Mouse (Mus musculus) E14TG2a.4 (cell line): ENCODE measurements at regions not wholly inside any gene's neighbourhood (a gene's known extent, or its start where the extent isn't known, plus 50 kb on each side); places are given as distances from the start of the nearest gene placed in this dataset.

Experiments used
- H3K27me3 ChIP-seq: 2 replicates; pipeline ENCODE4 v1.6.1; 2014; ENCODE audit warnings: low read length, control low read depth; ENCODE audit not compliant: insufficient read depth
- H3K36me3 ChIP-seq: 2 replicates; pipeline ENCODE4 v1.6.1; 2014; ENCODE audit warnings: low read length, control low read depth; ENCODE audit not compliant: insufficient read depth
- H3K4me1 ChIP-seq: replicated peaks from 2 replicates; pipeline ENCODE4 v1.6.1; 2014; ENCODE audit warnings: low read depth, low read length, control low read depth
- H3K4me3 ChIP-seq: replicated peaks from 2 replicates; pipeline ENCODE4 v1.5.1; 2014; ENCODE audit warnings: mild to moderate bottlenecking, low read length
- H3K9me3 ChIP-seq: 2 replicates; pipeline ENCODE4 v1.6.1; 2014; ENCODE audit warnings: low read length, control low read depth
- CTCF ChIP-seq: conservative IDR thresholded peaks from 2 replicates; pipeline ENCODE4 v1.5.1; 2014; ENCODE audit warnings: low read length
- NANOG ChIP-seq: IDR thresholded peaks from 2 replicates; pipeline ENCODE4 v1.6.1; 2014; ENCODE audit warnings: borderline replicate concordance, low read length, mixed read lengths
- POU5F1 ChIP-seq: IDR thresholded peaks from 2 replicates; pipeline ENCODE4 v1.6.1; 2014; ENCODE audit warnings: low read length, borderline replicate concordance

DNA sequence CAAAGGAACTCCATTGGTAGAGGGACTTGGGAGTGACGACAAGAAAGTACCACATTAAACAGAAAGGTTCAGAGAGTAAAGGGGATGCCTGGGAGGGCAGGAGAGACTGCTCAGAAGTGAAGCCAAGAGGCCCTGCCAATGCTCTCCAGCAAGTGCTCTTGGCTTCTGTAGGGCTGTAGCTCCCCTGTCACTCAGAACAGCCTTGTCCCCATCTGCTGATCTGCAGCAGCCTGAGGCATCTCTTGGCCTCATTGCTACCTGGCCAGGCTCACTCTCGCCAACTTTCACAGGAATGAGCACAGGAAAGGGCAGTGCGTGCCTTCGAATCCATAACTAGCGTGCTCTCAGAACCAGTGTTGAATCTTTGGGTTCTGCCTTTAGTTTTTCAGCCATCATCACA is 205.2 kb upstream of the Gm10295 start:
- H3K4me1 ChIP-seq, result no peaks in the 10 kb centered on the region
- TF ChIP-seq POU5F1, result no peak
- no peak for TF ChIP-seq NANOG
- no peak for TF ChIP-seq CTCF
- no peak overlapping the region for H3K4me3 ChIP-seq
- no peaks in the 10 kb centered on the region for H3K36me3 ChIP-seq
- no peaks in the 10 kb centered on the region for H3K27me3 ChIP-seq
- no peaks in the 10 kb centered on the region for H3K9me3 ChIP-seq

DNA sequence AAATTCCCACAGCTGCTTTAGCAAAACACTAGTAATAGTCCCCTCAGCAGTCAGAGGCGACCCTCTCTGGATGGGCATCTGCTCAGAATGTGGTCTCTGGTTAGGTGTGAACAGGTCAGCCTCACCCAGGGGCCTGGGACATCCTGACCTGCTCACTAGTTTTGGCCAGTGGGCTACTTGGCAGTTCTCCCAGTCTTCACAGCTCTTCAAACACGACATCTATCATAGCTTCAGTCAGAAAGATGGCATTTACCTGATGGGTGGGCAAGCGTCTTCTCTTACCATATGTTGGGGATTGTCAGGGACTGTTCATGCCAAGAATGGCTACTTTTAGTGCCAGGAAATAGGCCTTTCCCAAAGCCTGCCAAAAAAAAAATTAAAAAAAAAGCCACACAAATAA is 204.2 kb upstream of the Gm10295 start:
- H3K9me3 ChIP-seq, result no peaks in the 10 kb centered on the region
- no peak for TF ChIP-seq CTCF
- TF ChIP-seq NANOG, result no peak
- no peak for TF ChIP-seq POU5F1
- no peaks in the 10 kb centered on the region for H3K36me3 ChIP-seq
- no peaks in the 10 kb centered on the region for H3K4me1 ChIP-seq
- H3K27me3 ChIP-seq, result no peaks in the 10 kb centered on the region
- no peak overlapping the region for H3K4me3 ChIP-seq

DNA sequence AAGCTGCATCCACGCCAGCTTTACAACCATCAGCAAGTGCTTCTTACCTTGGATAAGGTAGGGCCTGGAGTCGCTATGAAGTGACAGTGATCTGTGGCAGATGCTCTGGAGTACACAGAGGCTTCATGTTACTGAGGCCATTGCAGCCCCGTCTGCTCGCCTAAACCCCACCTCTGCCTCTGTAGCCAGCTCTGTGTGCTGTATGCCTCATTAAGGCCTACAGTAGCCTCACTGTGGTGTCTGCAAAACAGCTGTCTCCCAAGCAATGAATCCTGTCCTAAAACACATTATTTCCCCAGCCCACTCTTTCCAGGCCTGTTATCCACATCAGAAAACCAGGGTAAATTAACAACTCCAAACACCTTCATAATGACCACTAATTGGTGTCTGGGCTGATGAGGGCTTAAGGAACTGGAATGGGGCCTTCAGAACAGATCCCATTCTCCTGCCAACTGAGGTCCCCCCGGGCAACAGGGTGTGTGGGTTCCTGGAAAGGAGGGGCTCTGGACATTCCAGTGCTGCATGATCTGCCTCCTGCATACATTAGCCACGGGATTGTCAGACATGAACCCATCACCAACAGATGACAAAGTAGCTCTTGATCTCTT is 195.4 kb upstream of the Gm10295 start:
- Histone ChIP-seq H3K27me3 (no peaks in the 10 kb centered on the region), H3K9me3 (no peaks in the 10 kb centered on the region), H3K4me1 (no peaks in the 10 kb centered on the region), H3K36me3 (no peaks in the 10 kb centered on the region), H3K4me3 (no peak overlapping the region)
- TF ChIP-seq POU5F1 (no peak), CTCF (no peak), NANOG (no peak)

DNA sequence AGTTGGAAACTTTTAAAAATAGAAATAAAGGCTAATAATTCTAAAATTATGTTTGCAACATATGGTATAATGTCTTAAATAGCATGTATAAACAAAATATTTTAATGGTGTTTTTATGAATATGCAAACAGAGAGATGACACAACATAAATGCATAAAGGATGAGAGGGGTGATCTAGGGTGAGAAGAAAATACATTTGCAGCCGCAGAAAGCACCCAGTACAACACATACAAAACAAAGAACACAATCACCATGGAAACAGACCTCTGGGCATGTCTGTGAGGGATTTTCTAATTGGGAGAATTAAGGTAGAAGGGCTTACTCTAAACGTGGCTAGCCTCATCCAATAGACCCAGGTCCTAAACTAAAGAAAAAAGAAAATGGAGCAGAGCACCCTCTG is 190.2 kb upstream of the Gm10295 start:
- Histone ChIP-seq H3K36me3 (no peaks in the 10 kb centered on the region), H3K4me1 (no peaks in the 10 kb centered on the region), H3K9me3 (no peaks in the 10 kb centered on the region), H3K27me3 (no peaks in the 10 kb centered on the region), H3K4me3 (no peak overlapping the region)
- no peak for TF ChIP-seq POU5F1
- no peak for TF ChIP-seq CTCF
- TF ChIP-seq NANOG, result no peak

DNA sequence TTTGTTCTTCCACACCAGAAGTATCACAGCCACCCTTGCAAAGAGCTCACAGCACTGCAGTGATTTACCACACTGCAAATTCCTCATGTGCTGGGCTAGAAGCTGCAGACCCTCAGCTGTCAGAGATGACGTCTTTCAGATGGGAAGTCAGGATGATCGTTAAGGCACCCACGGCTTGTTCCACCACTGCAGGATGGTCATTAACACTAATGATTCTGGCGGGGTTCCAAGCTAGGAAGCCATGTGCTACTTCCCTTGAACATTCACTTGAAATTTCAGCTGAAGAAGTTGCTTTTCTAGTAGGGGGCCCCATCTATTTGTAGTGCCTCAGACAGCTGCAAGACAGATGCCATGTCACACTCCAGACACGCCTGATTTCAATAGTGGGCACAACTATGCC is 181.8 kb upstream of the Gm10295 start:
- no peaks in the 10 kb centered on the region for H3K4me1 ChIP-seq
- no peaks in the 10 kb centered on the region for H3K27me3 ChIP-seq
- no peaks in the 10 kb centered on the region for H3K36me3 ChIP-seq
- no peak overlapping the region for H3K4me3 ChIP-seq
- H3K9me3 ChIP-seq, result no peaks in the 10 kb centered on the region
- no peak for TF ChIP-seq NANOG
- no peak for TF ChIP-seq CTCF
- TF ChIP-seq POU5F1, result no peak

DNA sequence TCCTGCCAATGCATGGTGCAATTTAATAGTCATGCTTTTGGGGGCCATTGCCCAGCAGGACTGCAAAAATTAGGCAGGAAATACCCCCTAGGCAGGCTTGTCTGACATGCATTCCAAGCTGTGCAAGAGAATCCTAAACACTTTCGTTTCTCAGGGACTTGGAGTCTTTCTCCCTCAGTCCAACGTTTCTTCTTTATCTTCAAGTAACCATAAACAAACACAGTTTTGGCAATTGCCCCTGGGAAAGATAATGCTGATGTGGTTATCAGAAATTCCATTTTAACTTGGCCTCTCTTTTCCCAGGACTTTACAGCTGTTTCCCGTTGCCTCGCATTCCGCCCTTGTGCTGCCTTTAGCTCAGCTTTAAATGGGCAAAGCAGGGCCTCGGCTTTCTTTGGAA is 180.2 kb upstream of the Gm10295 start:
- no peak for TF ChIP-seq POU5F1
- TF ChIP-seq CTCF, result no peak
- TF ChIP-seq NANOG, result no peak
- Histone ChIP-seq H3K27me3 (no peaks in the 10 kb centered on the region), H3K9me3 (no peaks in the 10 kb centered on the region), H3K4me1 (no peaks in the 10 kb centered on the region), H3K4me3 (no peak overlapping the region), H3K36me3 (no peaks in the 10 kb centered on the region)

DNA sequence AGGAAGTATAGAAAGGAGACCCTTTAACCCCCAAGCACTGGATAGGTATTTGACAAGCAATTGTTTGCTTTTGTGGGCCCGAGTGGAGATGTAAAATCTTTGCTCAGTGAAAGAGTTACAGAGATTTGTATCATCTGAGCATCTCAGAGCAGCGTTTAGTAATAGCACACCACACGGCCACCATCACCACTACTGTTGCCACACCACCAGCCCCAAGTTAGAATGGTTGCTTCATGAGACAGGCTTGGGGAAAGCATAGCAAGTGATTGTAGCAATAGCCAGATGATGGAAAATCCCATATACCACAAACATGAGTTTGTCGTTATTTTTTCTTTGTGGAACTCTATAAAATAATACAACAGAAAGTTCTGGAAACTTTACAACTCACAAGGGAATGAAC is 179.6 kb upstream of the Gm10295 start:
- no peaks in the 10 kb centered on the region for H3K9me3 ChIP-seq
- no peaks in the 10 kb centered on the region for H3K4me1 ChIP-seq
- H3K4me3 ChIP-seq, result no peak overlapping the region
- TF ChIP-seq CTCF (no peak), NANOG (no peak), POU5F1 (no peak)
- H3K36me3 ChIP-seq, result no peaks in the 10 kb centered on the region
- no peaks in the 10 kb centered on the region for H3K27me3 ChIP-seq

DNA sequence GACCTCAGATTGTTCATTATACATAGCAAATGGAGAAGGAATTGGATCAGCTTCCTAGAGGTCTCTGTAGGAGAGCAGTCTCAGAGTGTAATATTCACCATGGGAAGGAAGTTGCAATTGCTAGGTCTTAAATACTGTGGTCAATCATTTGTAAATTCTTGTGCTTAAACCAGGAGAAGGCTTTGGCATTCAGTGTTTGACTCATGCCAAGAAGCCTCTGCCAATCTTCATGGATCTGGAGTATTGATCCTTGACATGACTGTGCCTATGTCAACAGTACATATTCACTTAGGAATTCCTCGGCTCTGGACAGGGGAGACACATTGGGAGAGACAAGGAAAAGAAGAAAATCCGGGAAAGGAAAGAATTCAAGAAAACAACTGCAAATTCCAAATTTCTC is 174.9 kb upstream of the Gm10295 start:
- Histone ChIP-seq H3K27me3 (no peaks in the 10 kb centered on the region), H3K4me1 (no peaks in the 10 kb centered on the region), H3K4me3 (no peak overlapping the region), H3K9me3 (no peaks in the 10 kb centered on the region), H3K36me3 (no peaks in the 10 kb centered on the region)
- TF ChIP-seq NANOG (no peak), CTCF (no peak), POU5F1 (no peak)

DNA sequence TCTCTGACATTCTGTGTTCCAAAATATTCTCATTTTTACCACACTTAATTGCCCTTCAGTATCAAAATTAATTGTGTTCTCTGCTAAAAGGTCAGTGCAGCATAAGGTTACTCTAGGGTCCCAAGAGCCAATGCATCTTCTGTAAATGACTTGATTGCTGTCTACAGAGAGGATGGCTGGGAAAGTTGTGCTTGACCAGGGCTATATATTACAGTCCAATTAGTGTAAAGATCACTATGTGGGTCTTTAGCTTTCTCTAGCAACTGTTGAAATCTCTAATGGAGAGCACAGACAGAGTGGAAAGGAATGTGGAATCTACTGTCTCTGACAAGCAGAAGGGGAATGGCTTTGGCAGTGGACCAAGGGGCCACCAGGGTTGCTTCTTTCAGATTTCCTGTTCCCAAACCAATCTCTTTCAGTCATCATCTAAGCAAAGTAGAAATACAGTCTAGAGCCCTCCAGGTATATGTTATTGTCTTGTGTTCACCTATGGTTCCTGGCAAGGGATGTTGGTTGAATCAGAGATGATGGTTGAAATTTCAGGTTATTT is 173.4 kb upstream of the Gm10295 start:
- Histone ChIP-seq H3K4me1 (no peaks in the 10 kb centered on the region), H3K36me3 (no peaks in the 10 kb centered on the region), H3K27me3 (no peaks in the 10 kb centered on the region), H3K9me3 (no peaks in the 10 kb centered on the region), H3K4me3 (no peak overlapping the region)
- no peak for TF ChIP-seq NANOG
- TF ChIP-seq CTCF, result no peak
- TF ChIP-seq POU5F1, result no peak
